Mouse (Mus musculus): Measurements from ENCODE around the gene Spem2. TPM values are rescaled to one million over a fixed set of nuclear protein-coding genes. Genes with fewer than 3 reads are reported as not detected.

Gene Spem2
- polyA plus RNA-seq, 1 experiment from 2014 or later = not detected

DNA sequence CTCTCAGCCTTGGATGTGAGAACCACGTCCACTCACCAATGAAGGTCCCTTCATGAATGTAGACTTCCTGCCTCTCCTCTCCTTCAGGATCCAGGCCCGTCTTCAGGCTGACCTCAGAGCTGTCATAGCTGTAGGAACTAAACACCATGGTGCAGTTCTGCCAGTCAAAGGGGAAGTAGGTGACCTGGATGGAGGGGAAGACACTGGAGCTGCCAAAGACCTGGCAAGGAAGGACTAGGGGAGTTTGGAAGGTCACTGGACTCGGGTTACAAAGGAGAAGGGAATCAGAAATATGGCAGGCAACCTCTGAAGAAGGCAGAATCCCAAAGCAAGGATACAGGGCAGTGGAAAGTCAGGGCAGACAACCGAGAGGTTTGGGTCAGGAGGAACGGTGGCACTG lies 24.8 kb downstream of the Spem2 start:
- Histone ChIP-seq H3K36me3 (no peaks in the 10 kb centered on the region), H3K27me3 (replicated peaks) (no peaks in the 10 kb centered on the region), H3K4me3 (replicated peaks) (no peak overlapping the region), H3K9me3 (no peaks in the 10 kb centered on the region), H3K9ac (no peak overlapping the region), H3K4me2 (no peak overlapping the region), H3K4me1 (peaks cover 3% of the 10 kb centered on the region; the same call in 1 of the 2 replicates), H3K27ac (no peak overlapping the region)
- 57% methylated on average over 5 of the region's 5 CpGs for WGBS
- ATAC-seq (ENCODE audit: insufficient read depth, low FRiP score, low read depth) = no peak

DNA sequence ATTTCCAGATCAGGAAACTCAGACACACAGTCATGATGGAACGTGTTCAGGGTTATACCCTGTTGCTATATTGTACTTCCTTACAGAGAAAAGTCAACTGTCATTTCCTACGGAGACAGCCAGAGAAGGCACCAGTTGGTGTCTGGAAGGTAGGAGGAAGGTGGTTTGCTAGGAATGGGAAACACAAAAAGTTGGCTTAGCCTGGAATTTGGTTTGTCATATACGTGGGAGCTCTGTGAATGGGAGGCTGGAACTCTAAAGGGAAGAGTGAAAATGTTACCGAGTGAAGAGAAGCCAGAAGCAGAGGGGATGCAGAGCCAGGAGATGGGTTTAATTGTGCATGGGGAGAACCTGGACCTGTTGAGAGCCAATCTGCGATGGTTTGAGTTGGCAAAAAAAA lies 26.8 kb downstream of the Spem2 start:
- Histone ChIP-seq H3K36me3 (no peaks in the 10 kb centered on the region), H3K4me2 (no peak overlapping the region), H3K4me3 (replicated peaks) (no peak overlapping the region), H3K27ac (no peak overlapping the region), H3K9me3 (no peaks in the 10 kb centered on the region), H3K9ac (no peak overlapping the region), H3K4me1 (peaks cover 3% of the 10 kb centered on the region; the same call in 1 of the 2 replicates), H3K27me3 (replicated peaks) (no peaks in the 10 kb centered on the region)
- ATAC-seq (ENCODE audit: insufficient read depth, low FRiP score, low read depth) = no peak
- 70% methylated on average over 5 of the region's 5 CpGs for WGBS

DNA sequence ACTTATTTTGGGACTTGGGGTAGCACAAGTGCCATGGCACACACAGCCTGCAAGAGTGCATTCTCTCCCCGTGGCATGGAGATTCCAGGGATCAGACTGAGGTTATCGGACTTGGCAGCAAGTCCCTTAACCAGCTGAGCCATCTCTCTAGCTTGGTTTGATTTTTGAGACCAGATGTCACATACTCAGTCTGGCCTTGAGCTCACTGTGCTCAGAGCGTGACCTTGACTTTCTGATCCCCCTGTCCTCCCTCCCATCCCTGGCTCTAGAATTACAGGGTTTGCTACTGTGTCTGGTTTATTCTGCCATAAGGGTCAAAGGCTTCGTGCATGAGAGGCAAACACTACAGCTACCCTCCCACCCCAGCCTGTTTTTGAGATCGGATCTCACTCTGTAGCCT lies 28.8 kb downstream of the Spem2 start:
- no peak overlapping the region for H3K9ac ChIP-seq
- no peak for ATAC-seq (ENCODE audit: insufficient read depth, low FRiP score, low read depth)
- WGBS = 59% methylated on average over 5 of the region's 5 CpGs

DNA sequence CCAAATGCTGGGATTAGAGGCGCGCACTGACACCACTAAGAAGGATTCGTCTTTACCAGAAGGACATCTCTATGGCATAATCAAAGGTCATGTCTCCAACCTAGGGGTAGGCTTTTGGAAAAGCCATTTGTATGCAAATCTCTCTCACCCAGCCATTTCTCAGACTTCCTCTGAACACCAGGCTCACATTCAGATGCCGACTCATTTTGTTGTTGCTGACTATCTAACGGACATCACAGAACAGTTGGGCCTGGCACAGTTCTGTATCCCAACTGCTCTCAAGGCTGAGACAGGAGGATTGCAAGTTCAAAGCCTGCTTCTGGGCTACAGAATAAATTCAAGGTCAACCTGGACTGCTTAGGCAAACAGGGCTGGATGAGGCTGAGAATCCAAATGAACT lies 31.0 kb downstream of the Spem2 start:
- H3K9ac ChIP-seq = no peak overlapping the region
- no peaks in the 10 kb centered on the region for H3K4me1 ChIP-seq
- no peaks in the 10 kb centered on the region for H3K36me3 ChIP-seq
- 89% methylated on average over 5 of the region's 5 CpGs for WGBS
- H3K9me3 ChIP-seq = no peaks in the 10 kb centered on the region
- ATAC-seq (ENCODE audit: insufficient read depth, low FRiP score, low read depth) = no peak
- no peak overlapping the region for H3K27ac ChIP-seq
- no peaks in the 10 kb centered on the region for H3K27me3 ChIP-seq (replicated peaks)
- H3K4me2 ChIP-seq = no peak overlapping the region
- no peak overlapping the region for H3K4me3 ChIP-seq (replicated peaks)

More for the DNA sequence above, 28.8 kb downstream of the Spem2 start:
- H3K9me3 ChIP-seq = no peaks in the 10 kb centered on the region
- H3K4me2 ChIP-seq = no peak overlapping the region
- H3K4me1 ChIP-seq = no peaks in the 10 kb centered on the region
- H3K36me3 ChIP-seq = no peaks in the 10 kb centered on the region
- no peaks in the 10 kb centered on the region for H3K27me3 ChIP-seq (replicated peaks)
- no peak overlapping the region for H3K27ac ChIP-seq
- H3K4me3 ChIP-seq (replicated peaks) = no peak overlapping the region

DNA sequence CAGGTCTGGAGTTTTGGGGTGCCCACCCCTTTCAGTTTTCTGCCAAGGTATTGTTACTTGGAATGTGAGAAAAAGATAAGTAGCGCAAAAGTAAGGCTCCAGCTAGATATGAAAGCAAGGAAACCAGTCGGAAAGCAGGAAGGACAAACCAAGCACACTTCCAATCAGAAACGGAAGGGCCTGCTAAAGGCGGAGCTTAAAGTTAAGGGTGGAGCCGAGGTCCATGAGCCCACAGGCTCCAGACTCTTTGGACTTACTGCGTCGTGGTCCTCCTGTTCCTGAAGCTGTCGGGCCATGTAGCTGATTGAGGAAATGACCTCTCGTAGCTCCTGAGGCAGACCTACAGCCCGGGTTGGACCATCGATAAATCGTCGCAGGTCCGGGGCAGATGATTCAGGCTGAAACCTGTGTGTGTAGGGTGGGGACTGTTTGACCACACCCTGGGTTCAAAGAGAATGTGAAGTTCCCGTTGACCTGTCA lies 33.4 kb downstream of the Spem2 start:
- Histone ChIP-seq H3K4me2 (peak overlapping the region; percentile 44), H3K4me1 (no peaks in the 10 kb centered on the region), H3K36me3 (no peaks in the 10 kb centered on the region), H3K27me3 (replicated peaks) (no peaks in the 10 kb centered on the region), H3K9me3 (no peaks in the 10 kb centered on the region), H3K4me3 (replicated peaks) (peak overlapping the region; percentile 12), H3K27ac (peak overlapping the region; percentile 6; the same call in 1 of the 2 replicates), H3K9ac (no peak overlapping the region)
- ATAC-seq (ENCODE audit: insufficient read depth, low FRiP score, low read depth) = peak; percentile 66
- 29% methylated on average over 15 of the region's 15 CpGs for WGBS

DNA sequence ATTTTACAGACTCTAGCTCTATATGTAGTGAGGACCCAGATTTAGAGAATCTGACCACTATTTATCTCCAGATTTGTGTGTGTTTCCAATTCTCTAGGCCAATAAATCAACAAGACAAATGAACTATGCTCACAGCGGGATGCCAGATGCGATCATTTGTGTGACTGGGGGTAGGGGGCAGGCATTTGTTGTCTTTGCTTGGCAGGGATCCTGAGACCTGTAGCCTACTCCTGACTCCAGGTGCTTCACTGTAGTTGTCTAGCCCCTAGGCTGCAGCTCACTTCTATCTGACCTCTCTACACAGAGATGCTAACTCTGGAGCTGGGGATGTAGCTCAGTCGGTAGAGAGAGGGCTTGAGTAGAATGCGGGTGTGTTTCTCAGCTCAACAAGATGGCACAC lies 36.4 kb downstream of the Spem2 start:
- WGBS = 27% methylated on average over 4 of the region's 4 CpGs
- no peaks in the 10 kb centered on the region for H3K9me3 ChIP-seq
- no peak overlapping the region for H3K9ac ChIP-seq
- no peak for ATAC-seq (ENCODE audit: insufficient read depth, low FRiP score, low read depth)
- H3K4me1 ChIP-seq = 0 out of 2 replicates have a peak, but pooled peaks cover 5% of the 10 kb centered on the region
- H3K27me3 ChIP-seq (replicated peaks) = no peaks in the 10 kb centered on the region
- no peak overlapping the region for H3K27ac ChIP-seq
- no peak overlapping the region for H3K4me3 ChIP-seq (replicated peaks)
- H3K36me3 ChIP-seq = no peaks in the 10 kb centered on the region; the same call in 1 of the 2 replicates
- H3K4me2 ChIP-seq = no peak overlapping the region

DNA sequence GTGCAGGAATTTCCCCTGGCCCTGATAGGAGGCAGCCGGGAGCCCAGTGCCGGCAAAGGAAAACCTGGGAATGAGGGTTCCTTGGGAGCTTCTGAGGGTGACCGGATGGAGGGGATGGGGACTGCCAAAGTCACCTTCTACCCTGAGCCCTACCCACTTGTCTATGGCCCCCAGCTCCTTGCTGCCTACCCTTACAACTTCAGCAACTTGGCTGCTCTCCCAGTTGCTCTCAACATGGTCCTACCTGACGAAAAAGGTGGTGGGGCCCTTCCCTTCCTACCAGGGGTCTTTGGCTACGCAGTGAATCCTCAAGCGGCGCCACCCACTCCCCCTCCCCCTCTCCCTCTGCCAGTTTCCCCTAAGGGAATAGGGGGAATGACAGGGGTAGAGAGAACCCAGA lies 39.3 kb downstream of the Spem2 start:
- Histone ChIP-seq H3K27me3 (replicated peaks) (no peaks in the 10 kb centered on the region), H3K4me3 (replicated peaks) (no peak overlapping the region)
- ATAC-seq (ENCODE audit: insufficient read depth, low FRiP score, low read depth) = no peak

DNA sequence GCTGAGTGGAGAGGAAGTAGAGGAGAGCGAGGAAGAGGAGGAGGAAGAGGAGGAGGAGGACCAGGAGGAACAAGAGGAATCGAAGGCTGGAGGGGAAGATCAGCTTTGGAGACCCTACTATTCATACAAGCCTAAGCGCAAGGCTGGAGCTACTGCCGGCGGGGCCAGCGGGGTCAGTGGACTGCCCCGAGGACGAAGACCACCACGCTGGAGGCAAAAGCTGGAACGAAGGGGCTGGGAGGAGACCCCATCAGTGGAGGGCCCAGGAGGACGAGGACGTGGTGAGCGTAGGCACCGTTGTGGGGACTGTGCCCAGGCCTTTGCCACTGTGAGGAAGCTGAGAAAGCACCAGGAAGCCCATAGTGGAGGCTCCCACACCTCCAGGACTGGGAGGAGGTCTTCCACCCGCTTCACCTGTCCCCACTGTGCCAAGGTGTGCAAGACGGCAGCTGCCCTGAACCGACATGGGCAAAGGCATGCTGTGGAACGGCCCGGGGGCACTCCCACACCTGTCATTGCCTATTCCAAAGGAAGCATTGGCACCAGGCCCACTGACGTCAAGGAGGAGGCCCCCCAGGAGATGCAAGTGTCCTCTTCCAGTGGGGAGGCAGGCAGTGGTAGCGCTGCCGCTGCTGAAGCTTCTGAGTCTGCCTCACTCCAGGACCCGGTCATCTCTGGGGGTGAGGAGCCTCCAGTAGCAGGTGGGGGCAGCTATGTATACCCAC lies 39.8 kb downstream of the Spem2 start:
- Histone ChIP-seq H3K4me2 (no peak overlapping the region), H3K9ac (no peak overlapping the region), H3K4me3 (replicated peaks) (no peak overlapping the region), H3K9me3 (no peaks in the 10 kb centered on the region), H3K36me3 (no peaks in the 10 kb centered on the region; the same call in 1 of the 2 replicates), H3K27me3 (replicated peaks) (no peaks in the 10 kb centered on the region), H3K27ac (no peak overlapping the region), H3K4me1 (0 out of 2 replicates have a peak, but pooled peaks cover 5% of the 10 kb centered on the region)
- WGBS = 71% methylated on average over 23 of the region's 23 CpGs
- ATAC-seq (ENCODE audit: insufficient read depth, low FRiP score, low read depth) = no peak

More for the DNA sequence above, 39.3 kb downstream of the Spem2 start:
- Histone ChIP-seq H3K4me2 (no peak overlapping the region), H3K4me1 (0 out of 2 replicates have a peak, but pooled peaks cover 5% of the 10 kb centered on the region), H3K36me3 (no peaks in the 10 kb centered on the region; the same call in 1 of the 2 replicates), H3K9me3 (no peaks in the 10 kb centered on the region), H3K27ac (no peak overlapping the region), H3K9ac (no peak overlapping the region)
- WGBS = 44% methylated on average over 7 of the region's 7 CpGs

DNA sequence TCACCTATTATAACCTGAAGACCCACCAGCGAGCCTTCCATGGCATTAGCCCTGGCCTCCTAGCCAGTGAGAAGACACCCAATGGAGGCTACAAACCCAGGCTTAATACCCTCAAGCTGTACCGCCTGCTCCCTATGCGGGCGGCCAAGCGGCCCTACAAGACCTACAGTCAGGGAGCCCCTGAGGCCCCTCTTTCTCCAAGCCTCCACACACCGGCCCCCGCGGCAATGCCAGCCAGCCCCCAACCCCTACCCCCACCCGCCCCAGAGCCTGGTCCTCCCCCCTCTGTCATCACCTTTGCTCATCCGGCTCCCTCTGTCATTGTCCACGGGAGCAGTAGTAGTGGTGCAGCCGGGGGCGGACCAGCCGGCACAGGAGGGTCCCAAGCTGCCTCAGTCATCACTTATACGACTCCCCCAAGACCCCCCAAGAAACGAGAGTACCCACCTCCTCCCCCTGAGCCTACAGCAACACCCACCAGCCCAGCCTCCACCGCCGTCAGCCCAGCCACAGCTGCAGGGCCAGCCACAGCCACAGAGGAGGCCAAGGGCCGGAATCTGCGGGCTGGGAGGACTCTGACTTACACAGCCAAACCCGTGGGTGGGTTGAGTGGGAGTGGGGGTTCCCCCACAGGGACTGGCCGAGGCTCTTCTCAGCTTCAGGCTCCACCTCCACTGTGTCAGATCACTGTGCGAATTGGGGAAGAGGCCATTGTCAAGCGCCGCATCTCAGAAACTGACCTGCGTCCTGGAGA lies 40.6 kb downstream of the Spem2 start:
- Histone ChIP-seq H3K4me3 (replicated peaks) (no peak overlapping the region), H3K4me1 (0 out of 2 replicates have a peak, but pooled peaks cover 5% of the 10 kb centered on the region), H3K9me3 (no peaks in the 10 kb centered on the region), H3K27ac (no peak overlapping the region), H3K9ac (no peak overlapping the region), H3K36me3 (no peaks in the 10 kb centered on the region; the same call in 1 of the 2 replicates), H3K4me2 (no peak overlapping the region), H3K27me3 (replicated peaks) (no peaks in the 10 kb centered on the region)
- no peak for ATAC-seq (ENCODE audit: insufficient read depth, low FRiP score, low read depth)
- WGBS = 67% methylated on average over 26 of the region's 26 CpGs

DNA sequence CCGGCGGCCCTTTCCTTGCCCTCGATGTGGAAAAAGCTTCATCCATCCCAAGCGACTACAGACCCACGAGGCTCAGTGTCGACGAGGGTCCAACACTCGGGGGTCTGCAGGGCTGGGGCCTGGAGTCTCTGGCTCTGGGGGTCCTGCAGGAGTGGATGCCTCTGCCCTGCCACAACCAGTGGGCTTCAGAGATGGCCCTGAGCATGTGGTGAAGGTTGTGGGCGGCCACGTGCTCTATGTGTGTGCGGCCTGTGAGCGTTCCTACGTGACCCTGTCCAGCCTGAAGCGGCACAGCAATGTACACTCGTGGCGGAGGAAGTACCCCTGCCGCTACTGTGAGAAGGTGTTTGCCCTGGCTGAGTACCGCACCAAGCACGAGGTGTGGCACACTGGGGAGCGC lies 41.8 kb downstream of the Spem2 start:
- Histone ChIP-seq H3K9me3 (no peaks in the 10 kb centered on the region), H3K4me3 (replicated peaks) (no peak overlapping the region), H3K36me3 (no peaks in the 10 kb centered on the region; the same call in 1 of the 2 replicates), H3K27ac (no peak overlapping the region), H3K9ac (no peak overlapping the region), H3K27me3 (replicated peaks) (no peaks in the 10 kb centered on the region), H3K4me1 (0 out of 2 replicates have a peak, but pooled peaks cover 5% of the 10 kb centered on the region), H3K4me2 (no peak overlapping the region)
- WGBS = 76% methylated on average over 20 of the region's 20 CpGs
- no peak for ATAC-seq (ENCODE audit: insufficient read depth, low FRiP score, low read depth)

DNA sequence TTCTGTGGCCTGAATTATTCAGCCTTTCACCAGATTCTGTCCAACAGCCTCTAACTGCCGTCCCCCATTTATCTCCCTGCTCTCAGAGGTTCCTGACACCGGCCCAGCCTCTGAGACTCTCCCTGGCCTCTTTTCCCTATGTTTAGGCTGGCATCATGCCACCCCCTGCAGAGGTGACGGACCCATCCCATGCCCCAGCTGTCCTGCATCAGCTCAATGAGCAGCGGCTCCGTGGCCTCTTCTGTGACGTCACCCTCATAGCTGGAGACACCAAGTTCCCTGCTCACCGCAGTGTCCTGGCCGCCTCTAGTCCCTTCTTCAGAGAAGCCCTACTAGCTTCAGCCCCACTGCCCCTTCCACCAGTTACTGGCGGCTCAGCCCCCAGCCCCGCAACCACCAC lies 42.5 kb downstream of the Spem2 start:
- no peak overlapping the region for H3K4me2 ChIP-seq
- 66% methylated on average over 10 of the region's 10 CpGs for WGBS
- H3K4me1 ChIP-seq = 0 out of 2 replicates have a peak, but pooled peaks cover 5% of the 10 kb centered on the region
- H3K9me3 ChIP-seq = no peaks in the 10 kb centered on the region
- H3K27me3 ChIP-seq (replicated peaks) = no peaks in the 10 kb centered on the region
- no peak overlapping the region for H3K9ac ChIP-seq
- no peak overlapping the region for H3K27ac ChIP-seq
- H3K4me3 ChIP-seq (replicated peaks) = no peak overlapping the region
- H3K36me3 ChIP-seq = no peaks in the 10 kb centered on the region; the same call in 1 of the 2 replicates
- ATAC-seq (ENCODE audit: insufficient read depth, low FRiP score, low read depth) = no peak

DNA sequence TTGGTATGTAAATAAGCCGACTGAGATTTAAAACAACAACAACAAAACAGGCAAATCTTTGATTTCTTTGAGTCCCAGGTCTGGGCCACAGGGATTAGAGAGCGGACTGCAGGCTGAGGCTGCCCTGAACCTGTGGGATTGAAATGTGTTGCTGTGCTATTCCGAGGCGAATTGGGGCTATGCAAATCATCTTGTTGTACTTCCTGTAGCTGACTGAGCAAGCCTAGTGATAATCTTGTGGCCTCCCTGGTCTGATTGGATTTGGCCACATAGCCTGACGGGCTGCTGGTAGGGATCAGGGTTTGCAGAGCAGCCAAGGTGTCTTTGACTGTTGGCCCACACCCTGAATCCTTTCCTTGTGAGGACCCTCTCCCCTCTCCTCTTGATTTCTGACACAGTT lies 43.3 kb downstream of the Spem2 start:
- Histone ChIP-seq H3K36me3 (no peaks in the 10 kb centered on the region; the same call in 1 of the 2 replicates), H3K27ac (no peak overlapping the region), H3K9me3 (no peaks in the 10 kb centered on the region), H3K4me2 (no peak overlapping the region), H3K27me3 (replicated peaks) (no peaks in the 10 kb centered on the region), H3K9ac (no peak overlapping the region), H3K4me1 (0 out of 2 replicates have a peak, but pooled peaks cover 5% of the 10 kb centered on the region), H3K4me3 (replicated peaks) (no peak overlapping the region)
- ATAC-seq (ENCODE audit: insufficient read depth, low FRiP score, low read depth) = no peak
- 58% methylated on average over 5 of the region's 5 CpGs for WGBS
